Mouse (Mus musculus) G1E (cell line): ENCODE results near the gene Chst11. TPM values are rescaled to one million over a fixed set of nuclear protein-coding genes. Genes with fewer than 3 reads are reported as not detected.
A peak's percentile ranks its signal among the peaks of the same experiment; 100 is the strongest.

Experiments used
- ATAC-seq: 2 replicates; pipeline ENCODE4 v1.8.0; 2016; ENCODE audit warnings: mild to moderate bottlenecking; ENCODE audit not compliant: insufficient number of reproducible peaks, poor library complexity, low FRiP score, severe bottlenecking; ENCODE audit errors: extremely low read depth
- DNase-seq: peaks from one replicate; pipeline ENCODE4 v3.0.0; 2012; ENCODE audit warnings: low spot score
- H3K27me3 ChIP-seq: 2 replicates; pipeline ENCODE4 v1.6.1; 2012; ENCODE audit warnings: mild to moderate bottlenecking, low read length, inconsistent platforms; ENCODE audit not compliant: insufficient read depth
- H3K36me3 ChIP-seq: replicated peaks from 2 replicates; pipeline ENCODE3; 2012; ENCODE audit warnings: mild to moderate bottlenecking, inconsistent platforms
- H3K4me1 ChIP-seq: 2 replicates; pipeline ENCODE4 v1.6.1; 2012; ENCODE audit warnings: low read depth, low read length, inconsistent platforms, mixed read lengths; ENCODE audit not compliant: insufficient read depth
- H3K4me3 ChIP-seq: 2 replicates; pipeline ENCODE4 v1.5.1; 2012; ENCODE audit warnings: low read depth, mild to moderate bottlenecking, inconsistent platforms, low read length, moderate library complexity, mixed read lengths
- H3K9me3 ChIP-seq: replicated peaks from 2 replicates; pipeline ENCODE4 v1.6.1; 2012; ENCODE audit warnings: inconsistent platforms
- CTCF ChIP-seq: IDR thresholded peaks from 2 replicates; pipeline ENCODE4 v1.5.1; 2012; ENCODE audit warnings: low read depth, low read length, inconsistent platforms, mixed read lengths
- GATA1 ChIP-seq: IDR thresholded peaks from 2 replicates; pipeline ENCODE4 v1.6.1; 2012; ENCODE audit warnings: borderline replicate concordance, low read length, inconsistent platforms, mixed read lengths
- GATA2 ChIP-seq: IDR thresholded peaks from 2 replicates; pipeline ENCODE4 v1.6.1; 2012; ENCODE audit warnings: low read depth, low read length, inconsistent platforms, borderline replicate concordance
- POLR2AphosphoS5 ChIP-seq: IDR thresholded peaks from 2 replicates; pipeline ENCODE4 v1.6.1; 2012; ENCODE audit warnings: low read depth, low read length, inconsistent platforms; ENCODE audit not compliant: insufficient replicate concordance
- TAL1 ChIP-seq: conservative IDR thresholded peaks from 2 replicates; pipeline ENCODE4 v1.6.1; 2012; ENCODE audit warnings: low read depth, low read length, inconsistent platforms, mixed read lengths
- polyA plus RNA-seq: library from polyadenylated mRNA; stranded (reverse); fragments of >175 nt; gene quantifications from 2 replicates; pipeline ENCODE4 v1.2.3, GENCODE M21; 2012
- total RNA-seq, 2 experiments: library from RNA; stranded (forward) in 1 of 2; stranded (reverse) in 1 of 2; fragments of 200-1000 nt in 1 of 2; fragments of >200 nt in 1 of 2; fragmentation: Nextera tagmentation in 1 of 2; gene quantifications; 2 replicates each; pipeline ENCODE4 v1.2.3; 2014 to 2017

The Chst11 gene
- total and polyA plus RNA-seq, 3 experiments, result 15.6 to 44.6 (median 38.2) TPM

DNA sequence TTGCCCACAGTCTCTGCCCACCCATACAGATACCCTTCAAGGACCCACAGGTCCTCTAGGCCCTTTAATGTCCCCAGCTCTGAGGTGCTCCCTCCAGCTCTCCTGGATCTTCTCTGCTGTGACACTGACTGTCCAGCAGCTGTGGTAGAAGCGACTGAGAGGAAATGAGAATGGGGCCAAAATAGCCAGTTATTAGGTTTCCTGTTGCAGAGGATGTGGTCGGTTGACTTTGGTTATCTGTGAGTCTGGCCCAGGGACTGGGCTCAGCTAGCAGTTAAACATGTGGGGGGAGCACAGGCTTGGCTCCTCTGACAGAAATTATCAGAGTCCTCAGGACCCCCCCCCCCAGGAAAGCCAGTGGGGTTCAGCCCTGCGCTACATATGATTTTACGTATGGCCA, 19.7 kb downstream of the Chst11 start:
- Histone ChIP-seq H3K36me3 (peaks cover 76% of the 10 kb centered on the region), H3K4me3 (peak overlapping the region; percentile 54; the same call in 1 of the 2 replicates), H3K9me3 (peaks cover 16% of the 10 kb centered on the region), H3K4me1 (peaks cover 83% of the 10 kb centered on the region), H3K27me3 (no peaks in the 10 kb centered on the region)
- TF ChIP-seq GATA2 (no peak), GATA1 (no peak), CTCF (no peak), POLR2AphosphoS5 (no peak), TAL1 (no peak)
- DNase-seq (peak; percentile 58), ATAC-seq (peak; percentile 64)

DNA sequence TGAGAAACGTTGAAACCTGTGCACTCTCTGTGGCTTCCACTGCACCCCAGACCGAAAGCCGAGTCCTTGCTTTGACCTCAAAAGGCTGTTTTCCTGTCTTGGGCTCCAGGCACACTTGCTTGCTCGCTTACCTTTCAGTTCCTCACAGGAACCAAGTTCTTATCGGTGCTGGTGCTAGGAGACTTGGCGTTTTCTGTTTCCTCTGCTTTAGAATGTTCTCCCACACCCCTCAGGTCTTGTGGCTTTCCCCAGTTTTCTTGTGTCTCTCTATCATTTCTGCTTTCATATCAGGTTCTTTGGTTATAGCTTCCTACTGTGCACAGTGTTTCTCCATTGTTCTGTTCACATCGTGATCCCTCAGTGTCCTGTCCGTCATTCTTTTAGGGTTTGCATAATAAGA, 21.0 kb downstream of the Chst11 start:
- Histone ChIP-seq H3K27me3 (no peaks in the 10 kb centered on the region), H3K36me3 (peaks cover 82% of the 10 kb centered on the region), H3K4me1 (peaks cover 81% of the 10 kb centered on the region), H3K9me3 (peaks cover 13% of the 10 kb centered on the region), H3K4me3 (no peak overlapping the region; the same call in 1 of the 2 replicates)
- TF ChIP-seq GATA2 (no peak), POLR2AphosphoS5 (no peak), CTCF (no peak), TAL1 (no peak), GATA1 (no peak)
- ATAC-seq (no peak), DNase-seq (no peak)

DNA sequence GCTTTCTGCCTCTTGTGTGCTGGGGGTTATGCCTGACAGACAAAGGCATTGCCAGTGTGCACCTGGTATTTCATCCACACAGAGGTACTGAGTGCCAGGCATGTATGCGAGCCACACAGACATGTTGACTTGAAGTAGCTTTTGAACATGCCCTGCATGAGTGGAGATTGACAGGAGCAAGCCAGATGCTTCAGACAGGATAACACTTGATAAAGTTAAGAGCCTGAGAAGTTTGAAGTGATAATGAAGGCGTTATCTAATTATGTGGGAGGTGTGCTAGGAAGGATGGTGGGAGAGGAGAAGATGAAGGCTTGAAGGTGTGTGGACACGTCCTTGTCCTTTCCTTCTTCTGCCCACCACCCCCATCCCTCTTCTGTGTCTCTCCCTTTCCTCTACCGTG, 28.7 kb downstream of the Chst11 start:
- Histone ChIP-seq H3K27me3 (no peaks in the 10 kb centered on the region), H3K36me3 (peaks cover 59% of the 10 kb centered on the region), H3K4me3 (peak overlapping the region; percentile 7; the same call in 1 of the 2 replicates), H3K4me1 (peaks cover 81% of the 10 kb centered on the region), H3K9me3 (peaks cover 12% of the 10 kb centered on the region)
- TF ChIP-seq POLR2AphosphoS5, result no peak
- no peak for TF ChIP-seq GATA2
- TF ChIP-seq CTCF, result no peak
- no peak for TF ChIP-seq GATA1
- DNase-seq, result no peak
- ATAC-seq, result no peak

DNA sequence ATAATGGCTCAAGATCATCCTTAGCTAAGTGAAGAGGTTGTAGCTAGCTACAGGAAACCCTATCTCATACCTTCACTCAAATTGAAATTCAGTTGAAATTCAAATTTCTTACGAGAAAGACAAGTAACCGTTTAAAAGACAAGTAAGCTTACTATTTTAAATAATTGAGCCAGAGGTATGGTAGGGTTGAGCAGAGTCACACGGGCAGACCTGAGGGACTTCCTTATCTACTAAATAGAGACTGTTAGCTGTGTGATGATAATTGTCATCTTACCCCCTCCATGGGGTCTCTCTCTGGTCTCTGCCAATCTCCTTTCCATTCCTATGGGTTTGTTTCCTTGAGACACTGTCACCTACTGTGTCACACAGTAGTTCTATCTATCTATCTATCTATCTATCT, 30.6 kb downstream of the Chst11 start:
- Histone ChIP-seq H3K27me3 (no peaks in the 10 kb centered on the region), H3K4me3 (no peak overlapping the region), H3K4me1 (peaks cover 87% of the 10 kb centered on the region), H3K9me3 (peaks cover 12% of the 10 kb centered on the region), H3K36me3 (peaks cover 42% of the 10 kb centered on the region)
- ATAC-seq, result no peak
- TF ChIP-seq GATA2 (no peak), POLR2AphosphoS5 (no peak), GATA1 (no peak), TAL1 (no peak), CTCF (no peak)
- no peak for DNase-seq

DNA sequence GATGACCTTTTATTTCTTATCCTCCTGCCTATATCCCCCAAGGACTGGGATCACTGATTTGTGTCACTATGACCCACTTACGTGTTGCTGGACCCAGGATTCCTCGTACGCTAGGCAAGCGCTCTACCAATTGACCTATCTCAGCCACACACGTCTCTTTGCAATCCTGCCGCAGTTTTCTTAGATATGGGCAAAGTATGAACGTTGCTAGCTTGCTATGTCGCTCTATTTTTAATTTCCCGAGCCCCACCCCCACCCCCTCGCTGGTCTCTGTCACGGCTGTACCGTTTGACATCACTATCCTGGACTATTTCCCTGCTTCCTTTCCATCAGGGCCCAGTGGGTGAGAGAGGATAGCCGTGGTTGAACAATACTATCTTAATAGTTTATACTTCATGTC, 31.5 kb downstream of the Chst11 start:
- TF ChIP-seq POLR2AphosphoS5 (no peak), GATA1 (no peak), TAL1 (no peak), CTCF (no peak), GATA2 (no peak)
- DNase-seq (no peak), ATAC-seq (no peak)
- H3K4me3 ChIP-seq, result peak overlapping the region; percentile 49; the same call in 1 of the 2 replicates
- peaks cover 43% of the 10 kb centered on the region for H3K36me3 ChIP-seq
- H3K9me3 ChIP-seq, result peaks cover 12% of the 10 kb centered on the region
- no peaks in the 10 kb centered on the region for H3K27me3 ChIP-seq
- H3K4me1 ChIP-seq, result peaks cover 95% of the 10 kb centered on the region

DNA sequence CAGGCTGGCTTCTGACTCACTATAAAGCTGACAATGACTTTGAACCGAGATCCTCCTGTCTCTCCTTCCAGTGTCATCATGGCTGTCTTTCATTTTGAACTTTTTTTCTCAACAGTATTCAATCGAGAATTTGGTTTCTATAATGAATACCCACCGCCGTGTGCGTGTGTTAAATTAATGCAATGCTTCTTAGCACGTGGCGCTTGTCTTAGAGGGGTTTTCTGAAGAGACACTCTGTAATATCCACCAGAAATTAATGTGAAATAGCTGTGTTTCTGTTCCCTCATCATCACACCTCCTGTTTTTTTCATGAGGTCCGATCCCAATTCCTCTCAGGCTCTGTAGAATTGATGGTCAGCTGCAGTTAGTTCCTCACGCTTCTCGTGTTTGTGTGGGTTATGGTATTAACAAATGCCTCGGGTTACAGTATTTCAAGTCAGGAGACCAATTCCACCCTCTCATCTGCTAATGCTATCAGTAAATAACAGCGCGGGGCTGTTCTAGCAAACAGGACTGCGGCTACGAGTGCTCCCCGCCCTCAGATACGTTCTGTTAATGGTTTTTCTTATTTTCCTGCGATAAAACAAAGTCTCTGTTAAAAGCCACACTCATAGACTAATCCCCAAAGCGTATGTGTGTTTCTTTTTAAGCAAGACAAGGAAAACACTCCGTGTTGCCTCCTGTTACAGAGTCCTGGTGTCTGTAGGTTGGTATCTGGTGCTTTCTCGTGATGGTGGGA, 32.6 kb downstream of the Chst11 start:
- Histone ChIP-seq H3K4me3 (peak overlapping the region; percentile 33; the same call in 1 of the 2 replicates), H3K4me1 (peaks cover 95% of the 10 kb centered on the region), H3K9me3 (peaks cover 12% of the 10 kb centered on the region), H3K27me3 (no peaks in the 10 kb centered on the region), H3K36me3 (peaks cover 44% of the 10 kb centered on the region)
- ATAC-seq, result no peak
- TF ChIP-seq GATA2, result no peak
- TF ChIP-seq CTCF, result no peak
- no peak for TF ChIP-seq TAL1
- TF ChIP-seq POLR2AphosphoS5, result no peak
- no peak for TF ChIP-seq GATA1
- no peak for DNase-seq
